Mouse (Mus musculus) kidney, postnatal 0 days (tissue): ENCODE data around the gene Otud1. TPM values are rescaled to one million over a fixed set of nuclear protein-coding genes. Genes with fewer than 3 reads are reported as not detected.

Source experiments
- ATAC-seq: fragments of 200-750 bp; cut with Nextera tagmentation; replicated peaks from 2 replicates; pipeline ENCODE4 v1.8.0; 2017; ENCODE audit warnings: low read depth, moderate number of reproducible peaks, moderate TSS enrichment, moderate library complexity; ENCODE audit not compliant: low FRiP score
- DNase-seq: peaks from one replicate; pipeline ENCODE4 v3.0.0-alpha.2; 2016; ENCODE audit warnings: low spot score
- H3K27ac ChIP-seq: fragments of 300-500 bp; sonication (generic); 2 replicates; pipeline ENCODE4 v1.5.1; 2014; ENCODE audit warnings: mild to moderate bottlenecking
- H3K27me3 ChIP-seq: fragments of 300-500 bp; sonication (generic); 2 replicates; pipeline ENCODE4 v1.6.1; 2014; ENCODE audit warnings: low read length, mixed read lengths; ENCODE audit not compliant: insufficient read depth
- H3K36me3 ChIP-seq: fragments of 300-500 bp; sonication (generic); 2 replicates; pipeline ENCODE4 v1.6.1; 2014; ENCODE audit warnings: low read length, mixed read lengths; ENCODE audit not compliant: insufficient read depth
- H3K4me1 ChIP-seq: fragments of 300-500 bp; sonication (generic); replicated peaks from 2 replicates; pipeline ENCODE4 v1.6.1; 2014; ENCODE audit warnings: antibody characterized with exemption, low read length, mixed read lengths; ENCODE audit not compliant: insufficient read depth
- H3K4me2 ChIP-seq: fragments of 300-500 bp; sonication (generic); 2 replicates; pipeline ENCODE4 v1.6.1; 2014; ENCODE audit warnings: mild to moderate bottlenecking, low read length, moderate library complexity, mixed read lengths
- H3K4me3 ChIP-seq: fragments of 300-500 bp; sonication (generic); replicated peaks from 2 replicates; pipeline ENCODE4 v1.5.1; 2014; ENCODE audit warnings: low read depth, low read length
- H3K9ac ChIP-seq: fragments of 300-500 bp; sonication (generic); 2 replicates; pipeline ENCODE4 v1.6.1; 2014; ENCODE audit warnings: low read depth, low read length
- H3K9me3 ChIP-seq: fragments of 300-500 bp; sonication (generic); replicated peaks from 2 replicates; pipeline ENCODE4 v1.6.1; 2016; ENCODE audit warnings: low read length, inconsistent platforms, mixed read lengths
- CTCF ChIP-seq: IDR thresholded peaks from 2 replicates; pipeline ENCODE4 v1.5.1; 2016; ENCODE audit warnings: antibody characterized with exemption, low read depth, mild to moderate bottlenecking, moderate library complexity
- WGBS: fragments of 180-500 bp; shearing (Covaris S2); extraction: QIAGEN DNeasy Blood & Tissue Kit; methylation state at CpG from one replicate; pipeline ENCODE4 v1.1.7; 2014; 5-methylcytosine and 5-hydroxymethylcytosine counted together
- polyA plus RNA-seq: library from polyadenylated mRNA; unstranded; fragments of >200 nt; fragmentation: Nextera tagmentation; extraction: Ambion mirVana; gene quantifications from 2 replicates; pipeline ENCODE4 v1.2.1, GENCODE M21; 2015

Gene Otud1
- polyA plus RNA-seq, 1 experiment from 2014 or later = 3.8 TPM

DNA sequence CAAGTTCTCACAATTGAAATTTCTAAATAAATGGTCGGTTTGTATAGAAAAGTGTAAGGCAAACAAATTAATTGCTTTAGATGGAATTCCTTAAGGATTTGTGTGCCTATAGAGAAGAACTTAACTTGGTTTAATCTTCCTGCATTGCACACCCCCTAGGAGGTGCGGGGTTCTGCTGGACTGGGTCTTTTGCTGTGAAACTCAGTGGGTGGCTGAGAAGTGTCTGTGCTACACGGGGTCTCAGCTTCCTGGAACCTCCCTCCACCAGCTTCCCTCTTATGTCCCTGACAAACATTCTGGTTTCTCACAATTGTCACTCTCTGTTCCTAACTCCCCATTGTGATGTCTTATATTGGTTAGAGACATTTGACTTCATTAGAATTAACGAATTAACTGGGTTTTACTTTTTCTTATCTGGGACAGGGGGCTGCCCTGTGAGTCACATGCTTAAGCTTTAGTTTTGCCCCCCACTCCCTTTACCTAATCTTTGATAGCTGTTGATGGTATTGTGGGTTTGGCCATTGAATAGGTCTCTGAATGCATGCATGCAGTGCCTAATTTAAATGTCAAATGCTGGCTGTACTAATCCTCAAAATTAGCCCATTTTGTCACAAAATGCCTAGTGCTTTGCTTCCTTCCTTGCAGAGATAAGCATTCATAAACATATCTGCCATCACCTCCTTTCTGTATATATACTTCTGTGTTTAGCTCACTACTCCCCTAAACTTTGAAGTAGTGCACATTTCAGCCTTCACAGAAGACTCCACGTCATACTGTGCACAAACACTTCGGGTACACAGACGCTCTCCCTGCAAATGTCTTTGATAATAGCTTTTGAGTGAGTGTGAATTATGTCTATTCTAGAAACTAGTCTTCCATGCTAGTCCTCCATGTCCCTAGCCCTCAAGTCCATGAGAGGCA, 7.3 kb downstream of the Otud1 start:
- Histone ChIP-seq H3K4me1 (no peaks in the 10 kb centered on the region), H3K4me3 (no peak overlapping the region), H3K4me2 (no peak overlapping the region), H3K27ac (no peak overlapping the region), H3K27me3 (no peaks in the 10 kb centered on the region), H3K9me3 (no peaks in the 10 kb centered on the region), H3K9ac (no peak overlapping the region), H3K36me3 (no peaks in the 10 kb centered on the region)
- DNase-seq (no peak), ATAC-seq (no peak)
- TF ChIP-seq CTCF = no peak
- 61% methylated on average over 7 of the region's 7 CpGs for WGBS

- no peak for TF ChIP-seq CTCF
- ATAC-seq = no peak
- no peaks in the 10 kb centered on the region for H3K36me3 ChIP-seq
- WGBS = 23% methylated on average over 3 of the region's 3 CpGs
- no peak overlapping the region for H3K4me2 ChIP-seq
- no peak overlapping the region for H3K27ac ChIP-seq
- H3K4me3 ChIP-seq = no peak overlapping the region
- H3K9me3 ChIP-seq = no peaks in the 10 kb centered on the region
- no peak overlapping the region for H3K9ac ChIP-seq
- peak; percentile 79 for DNase-seq
- no peaks in the 10 kb centered on the region for H3K27me3 ChIP-seq
- no peaks in the 10 kb centered on the region for H3K4me1 ChIP-seq
Measured at GRCm38 (mm10) chr2:19665841-19666240, 8.3 kb downstream of the Otud1 start.

DNA sequence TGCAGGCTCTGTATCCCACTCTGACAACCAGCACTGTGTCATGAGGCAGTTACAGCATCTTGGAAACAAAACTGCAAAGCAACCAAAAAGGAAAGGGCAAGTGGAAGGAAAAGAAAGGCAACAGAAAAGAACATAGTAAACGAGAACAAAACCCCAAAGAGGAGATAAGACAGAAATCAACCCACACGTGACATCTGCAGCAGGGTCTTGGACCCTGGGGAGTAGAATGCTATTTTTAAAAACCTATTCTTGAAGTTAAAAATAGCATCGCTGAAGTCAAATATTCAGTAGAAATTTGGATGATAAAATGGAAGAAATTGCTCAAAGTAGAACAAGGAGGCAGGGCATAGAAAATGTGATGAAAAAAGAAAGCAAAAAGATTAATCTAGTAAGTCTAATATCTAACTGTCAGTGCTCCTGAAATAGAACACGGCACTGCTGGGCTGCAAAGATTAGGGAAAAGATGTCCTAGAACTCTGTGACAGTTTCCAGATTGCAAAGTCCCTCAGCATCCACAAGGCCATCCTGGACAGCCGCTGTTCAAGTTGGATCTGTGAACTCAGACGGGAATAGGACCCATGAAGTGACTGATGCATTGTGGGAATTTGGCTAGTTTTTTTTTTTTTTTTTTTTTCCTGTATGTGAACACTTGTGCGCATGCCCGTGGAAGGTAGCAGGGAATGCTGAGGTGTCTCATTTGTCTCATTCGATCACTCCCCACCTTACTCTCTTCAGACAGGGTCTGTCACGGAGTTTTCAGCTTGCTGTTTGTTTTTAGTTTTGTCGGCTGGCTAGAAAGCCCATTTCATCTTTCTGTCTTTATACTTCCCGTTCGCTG, 13.5 kb downstream of the Otud1 start:
- 83% methylated on average over 13 of the region's 13 CpGs for WGBS
- no peaks in the 10 kb centered on the region for H3K36me3 ChIP-seq

GRCm38 (mm10) chr2:19682997-19683396, 25.4 kb downstream of the Otud1 start:
- WGBS = 52% methylated on average over 3 of the region's 3 CpGs
- Histone ChIP-seq H3K9me3 (no peaks in the 10 kb centered on the region), H3K4me1 (no peaks in the 10 kb centered on the region), H3K4me2 (no peak overlapping the region), H3K9ac (no peak overlapping the region), H3K27ac (no peak overlapping the region), H3K4me3 (no peak overlapping the region), H3K27me3 (no peaks in the 10 kb centered on the region), H3K36me3 (no peaks in the 10 kb centered on the region)
- DNase-seq = no peak
- peak; percentile 57 for TF ChIP-seq CTCF
- no peak for ATAC-seq

More for the DNA sequence above, 13.5 kb downstream of the Otud1 start:
- Histone ChIP-seq H3K4me1 (no peaks in the 10 kb centered on the region), H3K9ac (no peak overlapping the region), H3K9me3 (no peaks in the 10 kb centered on the region), H3K4me3 (no peak overlapping the region), H3K4me2 (no peak overlapping the region), H3K27me3 (no peaks in the 10 kb centered on the region), H3K27ac (no peak overlapping the region)
- DNase-seq (no peak), ATAC-seq (no peak)
- no peak for TF ChIP-seq CTCF

DNA sequence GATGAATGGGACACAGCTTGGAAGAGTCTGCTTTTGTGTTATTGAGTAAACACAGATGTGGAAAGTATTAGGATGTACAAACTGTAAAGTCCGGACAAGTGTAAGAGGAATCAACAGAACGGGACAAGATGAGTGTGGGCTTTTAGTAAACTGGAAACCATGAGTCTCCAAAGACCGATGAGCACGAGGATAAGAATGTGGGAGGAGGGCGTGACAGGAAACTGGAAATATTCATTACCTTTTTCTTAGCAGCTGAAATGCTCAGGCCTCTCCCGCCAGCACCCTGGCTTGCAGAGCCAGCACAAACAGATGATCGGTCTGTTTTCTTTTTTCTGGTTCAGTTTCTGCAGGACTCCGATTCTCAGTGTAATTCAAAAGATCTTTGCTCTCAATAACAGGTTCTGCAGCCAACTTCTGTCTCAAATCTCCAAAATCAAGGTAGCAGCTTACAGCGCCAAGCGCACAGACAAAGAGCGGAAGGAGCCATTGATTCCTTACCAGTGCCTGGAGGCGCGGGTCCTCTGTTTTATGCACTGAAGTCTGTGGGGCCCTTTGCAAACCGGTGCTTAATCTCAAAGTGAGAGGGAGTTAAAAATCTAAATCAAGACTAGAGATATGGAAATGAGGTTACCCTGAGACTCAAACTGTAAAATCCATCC, 28.1 kb downstream of the Otud1 start:
- Histone ChIP-seq H3K36me3 (no peaks in the 10 kb centered on the region), H3K27me3 (no peaks in the 10 kb centered on the region), H3K9ac (no peak overlapping the region), H3K4me2 (0 out of 2 replicates have a peak overlapping the region, but pooled peaks have one; percentile 5), H3K4me3 (no peak overlapping the region), H3K9me3 (no peaks in the 10 kb centered on the region), H3K4me1 (no peaks in the 10 kb centered on the region), H3K27ac (no peak overlapping the region)
- ATAC-seq (no peak), DNase-seq (peak; percentile 29)
- WGBS = 40% methylated on average over 14 of the region's 14 CpGs
- no peak for TF ChIP-seq CTCF

GRCm38 (mm10) chr2:19690094-19690493, 32.5 kb downstream of the Otud1 start:
- ATAC-seq (no peak), DNase-seq (no peak)
- no peak overlapping the region for H3K9ac ChIP-seq
- 81% methylated on average over 14 of the region's 14 CpGs for WGBS
- no peak overlapping the region for H3K4me2 ChIP-seq
- H3K4me1 ChIP-seq = no peaks in the 10 kb centered on the region
- H3K27me3 ChIP-seq = no peaks in the 10 kb centered on the region
- no peaks in the 10 kb centered on the region for H3K9me3 ChIP-seq
- no peak overlapping the region for H3K27ac ChIP-seq
- H3K4me3 ChIP-seq = no peak overlapping the region
- H3K36me3 ChIP-seq = no peaks in the 10 kb centered on the region
- no peak for TF ChIP-seq CTCF
